Mouse (Mus musculus) heart, postnatal 0 days (tissue): Measurements from ENCODE around the gene Serpina1a.
"Not testable (repeated sequence)": the region's sequence is repeated elsewhere in the genome, so short reads cannot be mapped to it uniquely, and the experiment has no call there.

ENCODE experiments used
- CTCF ChIP-seq: IDR thresholded peaks from 2 replicates; pipeline ENCODE4 v1.5.1; 2016; ENCODE audit warnings: antibody characterized with exemption, control low read depth, low read depth
- EP300 ChIP-seq: IDR thresholded peaks from 2 replicates; pipeline ENCODE4 v1.6.1; 2016; ENCODE audit warnings: antibody characterized with exemption, low read depth

- TF ChIP-seq EP300, CTCF: not testable (repeated sequence)
Measured at GRCm38 (mm10) chr12:103907746-103908145, 44.4 kb upstream of the Serpina1a start.
